Mouse (Mus musculus) heart, embryonic 14.5 days (tissue): ENCODE results near the gene Mzf1. TPM values are rescaled to one million over a fixed set of nuclear protein-coding genes. Genes with fewer than 3 reads are reported as not detected.

ENCODE experiments used
- ATAC-seq: fragments of 200-750 bp; cut with Nextera tagmentation; 2 replicates; pipeline ENCODE4 v1.8.0; 2017; ENCODE audit warnings: low read depth, moderate TSS enrichment; ENCODE audit not compliant: insufficient number of reproducible peaks, insufficient read depth, low FRiP score
- H3K27ac ChIP-seq, 2 experiments: fragments of 200-500 bp in 1 of 2; fragments of 300-500 bp in 1 of 2; sonication (generic) in 1 of 2; replicated peaks in 1 of 2; 2 replicates each; pipeline ENCODE4 v1.5.1; 2012 to 2014; ENCODE audit warnings: low read depth in 2 of 2, low read length in 2 of 2, control low read depth in 1 of 2, mild to moderate bottlenecking in 1 of 2, mixed read lengths in 1 of 2; ENCODE audit not compliant: control insufficient read depth in 1 of 2, insufficient read depth in 1 of 2
- H3K27me3 ChIP-seq: fragments of 300-500 bp; sonication (generic); 2 replicates; pipeline ENCODE4 v1.6.1; 2014; ENCODE audit warnings: mild to moderate bottlenecking, low read length, control low read depth; ENCODE audit not compliant: control insufficient read depth, insufficient read depth
- H3K36me3 ChIP-seq: fragments of 300-500 bp; sonication (generic); 2 replicates; pipeline ENCODE4 v1.6.1; 2014; ENCODE audit warnings: mild to moderate bottlenecking, control low read depth, low read length, mixed read lengths; ENCODE audit not compliant: control insufficient read depth, insufficient read depth
- H3K4me1 ChIP-seq, 2 experiments: fragments of 200-500 bp in 1 of 2; fragments of 300-500 bp in 1 of 2; sonication (generic) in 1 of 2; 2 replicates each; pipeline ENCODE4 v1.6.1; 2012 to 2014; ENCODE audit warnings: low read length in 2 of 2, control low read depth in 1 of 2, mixed read lengths in 1 of 2; ENCODE audit not compliant: control insufficient read depth in 2 of 2, insufficient read depth in 2 of 2
- H3K4me2 ChIP-seq: fragments of 300-500 bp; sonication (generic); 2 replicates; pipeline ENCODE4 v1.6.1; 2014; ENCODE audit warnings: mild to moderate bottlenecking, low read length
- H3K4me3 ChIP-seq, 2 experiments: fragments of 200-500 bp in 1 of 2; fragments of 300-500 bp in 1 of 2; sonication (generic) in 1 of 2; 2 replicates each; pipeline ENCODE4 v1.5.1; 2012 to 2014; ENCODE audit warnings: low read length in 2 of 2, mild to moderate bottlenecking in 2 of 2, control low read depth in 1 of 2, low read depth in 1 of 2, moderate library complexity in 1 of 2; ENCODE audit not compliant: control insufficient read depth in 1 of 2, insufficient read depth in 1 of 2
- H3K9ac ChIP-seq: fragments of 300-500 bp; sonication (generic); 2 replicates; pipeline ENCODE4 v1.6.1; 2014; ENCODE audit warnings: mild to moderate bottlenecking, low read length
- H3K9me3 ChIP-seq: fragments of 300-500 bp; sonication (generic); 2 replicates; pipeline ENCODE4 v1.6.1; 2016; ENCODE audit warnings: low read length, control low read depth; ENCODE audit not compliant: control insufficient read depth
- WGBS: fragments of 180-500 bp; shearing (Covaris S2); extraction: QIAGEN DNeasy Blood & Tissue Kit; methylation state at CpG from one replicate; pipeline ENCODE4 v1.1.7; 2014; 5-methylcytosine and 5-hydroxymethylcytosine counted together
- polyA plus RNA-seq: library from polyadenylated mRNA; unstranded; fragments of >200 nt; fragmentation: Nextera tagmentation; extraction: Ambion mirVana; gene quantifications from 2 replicates; pipeline ENCODE4 v1.2.1, GENCODE M21; 2014

Mzf1 gene
- polyA plus RNA-seq, 1 experiment from 2014 or later: 1.4 TPM

- H3K9ac ChIP-seq: no peak overlapping the region
- peaks cover 10 to 26% of the 10 kb centered on the region in 2 experiments for H3K4me1 ChIP-seq
- H3K36me3 ChIP-seq: peaks cover 2% of the 10 kb centered on the region
- H3K9me3 ChIP-seq: 0 out of 2 replicates have a peak, but pooled peaks cover 2% of the 10 kb centered on the region
- H3K27ac ChIP-seq: no peak overlapping the region
- peaks cover 34% of the 10 kb centered on the region for H3K27me3 ChIP-seq
- WGBS: 33% methylated on average over 1 of the region's 1 CpGs
- ATAC-seq: no peak
- no peak overlapping the region for H3K4me2 ChIP-seq
- no peak overlapping the region for H3K4me3 ChIP-seq
These were observed 13.3 kb downstream of the Mzf1 start for GRCm38 (mm10) chr7:13041256-13041655.

GRCm38 (mm10) chr7:13039181-13039580, 15.4 kb downstream of the Mzf1 start:
- no peak for ATAC-seq
- whole genome bisulfite sequencing: 69% methylated on average over 1 of the region's 1 CpGs
- peaks cover 16% of the 10 kb centered on the region for H3K36me3 ChIP-seq
- H3K4me3 ChIP-seq: peak overlapping the region; percentile 85 to 92
- peaks cover 10 to 34% of the 10 kb centered on the region in 2 experiments for H3K4me1 ChIP-seq
- peaks cover 20% of the 10 kb centered on the region for H3K27me3 ChIP-seq
- H3K4me2 ChIP-seq: peak overlapping the region; percentile 83
- 0 out of 2 replicates have a peak, but pooled peaks cover 2% of the 10 kb centered on the region for H3K9me3 ChIP-seq
- peak overlapping the region; percentile 97 for H3K9ac ChIP-seq
- H3K27ac ChIP-seq: peak overlapping the region; percentile 98 to 100

- peaks cover 16% of the 10 kb centered on the region for H3K27me3 ChIP-seq
- H3K4me2 ChIP-seq: peak overlapping the region; percentile 83
- 13% methylated on average over 15 of the region's 15 CpGs for WGBS
- H3K27ac ChIP-seq: peak overlapping the region; percentile 98 to 100
- H3K4me1 ChIP-seq: peaks cover 10 to 34% of the 10 kb centered on the region in 2 experiments
- no peak for ATAC-seq
- 0 out of 2 replicates have a peak, but pooled peaks cover 2% of the 10 kb centered on the region for H3K9me3 ChIP-seq
- peak overlapping the region; percentile 85 to 92 for H3K4me3 ChIP-seq
- H3K9ac ChIP-seq: peak overlapping the region; percentile 97
- peaks cover 17% of the 10 kb centered on the region for H3K36me3 ChIP-seq
These were observed 15.9 kb downstream of the Mzf1 start for GRCm38 (mm10) chr7:13038621-13039169.

- H3K4me1 ChIP-seq: peaks cover 11 to 35% of the 10 kb centered on the region in 2 experiments
- 0 out of 2 replicates have a peak, but pooled peaks cover under 1% of the 10 kb centered on the region for H3K9me3 ChIP-seq
- H3K27me3 ChIP-seq: peaks cover 9% of the 10 kb centered on the region
- peak within 1 kb of the TSS; percentile 83 for H3K4me2 ChIP-seq
- H3K9ac ChIP-seq: peak within 1 kb of the TSS; percentile 97
- H3K4me3 ChIP-seq: peak within 1 kb of the TSS; percentile 85 to 92
- peak within 1 kb of the TSS; percentile 98 to 100 for H3K27ac ChIP-seq
- ATAC-seq: peak; percentile 92
- peaks cover 23% of the 10 kb centered on the region for H3K36me3 ChIP-seq
- WGBS: under 1% methylated on average over 62 of the region's 65 CpGs
These were observed 16.5 kb downstream of the Mzf1 start, which contains the start of gene Ube2m for GRCm38 (mm10) chr7:13037901-13038555. TSS of gene Ube2m (minus strand) at chr7:13038275.

GRCm38 (mm10) chr7:13037366-13037765, 17.2 kb downstream of the Mzf1 start:
- ATAC-seq: no peak; the same call in 1 of the 2 replicates
- Histone ChIP-seq H3K27me3 (peaks cover 2% of the 10 kb centered on the region; the same call in 1 of the 2 replicates), H3K36me3 (peaks cover 30% of the 10 kb centered on the region), H3K4me3 (peak overlapping the region; percentile 85 to 92), H3K9me3 (no peaks in the 10 kb centered on the region), H3K27ac (peak overlapping the region; percentile 83 to 98), H3K4me2 (peak overlapping the region; percentile 83), H3K9ac (peak overlapping the region; percentile 97), H3K4me1 (peaks cover 11 to 35% of the 10 kb centered on the region in 2 experiments)
- WGBS: under 1% methylated on average over 27 of the region's 33 CpGs

- Histone ChIP-seq H3K9me3 (no peaks in the 10 kb centered on the region), H3K27ac (peak overlapping the region; percentile 83 to 98), H3K27me3 (no peaks in the 10 kb centered on the region), H3K4me2 (peak overlapping the region; percentile 83), H3K4me3 (peak overlapping the region; percentile 85 to 92), H3K9ac (peak overlapping the region; percentile 97), H3K36me3 (peaks cover 35% of the 10 kb centered on the region), H3K4me1 (peaks cover 11 to 35% of the 10 kb centered on the region in 2 experiments)
- no peak for ATAC-seq
- WGBS: 30% methylated on average over 4 of the region's 4 CpGs
These were observed 17.8 kb downstream of the Mzf1 start for GRCm38 (mm10) chr7:13036806-13037205.

- ATAC-seq: no peak
- 88% methylated on average over 17 of the region's 17 CpGs for WGBS
These were observed 19.2 kb downstream of the Mzf1 start for GRCm38 (mm10) chr7:13035211-13035855.

More at GRCm38 (mm10) chr7:13035211-13035855, 19.2 kb downstream of the Mzf1 start:
- H3K4me3 ChIP-seq: no peak overlapping the region
- peaks cover 50% of the 10 kb centered on the region for H3K36me3 ChIP-seq
- peak overlapping the region; percentile 92; the same call in 1 of the 2 replicates for H3K9ac ChIP-seq
- peaks cover 11 to 35% of the 10 kb centered on the region in 2 experiments for H3K4me1 ChIP-seq
- H3K4me2 ChIP-seq: peak overlapping the region; percentile 95; the same call in 1 of the 2 replicates
- no peaks in the 10 kb centered on the region for H3K9me3 ChIP-seq
- no peaks in the 10 kb centered on the region for H3K27me3 ChIP-seq
- peak overlapping the region in 1 of 2 experiments; percentile 91; a peak in 2 of 4 replicates for H3K27ac ChIP-seq
